Mouse (Mus musculus) cerebellum, adult 11 months (tissue): ENCODE measurements around the gene Rab12.

Experiments
- DNase-seq: peaks from one replicate; pipeline ENCODE4 v3.0.0; 2022

Gene Rab12

GRCm38 (mm10) chr17:66496589-66496988, 22.9 kb downstream of the Rab12 start:
- DNase-seq: no peak

- peak; percentile 57 for DNase-seq
Observed at GRCm38 (mm10) chr17:66490022-66490601, 29.4 kb downstream of the Rab12 start.

- no peak for DNase-seq
Observed at GRCm38 (mm10) chr17:66486576-66486975, 33.0 kb downstream of the Rab12 start.

- DNase-seq: peak; percentile 81
Observed at GRCm38 (mm10) chr17:66485742-66486141, 33.8 kb downstream of the Rab12 start.

- DNase-seq: no peak
Observed at GRCm38 (mm10) chr17:66484965-66485364, 34.6 kb downstream of the Rab12 start.

GRCm38 (mm10) chr17:66483651-66484454, 35.7 kb downstream of the Rab12 start:
- DNase-seq: no peak

- no peak for DNase-seq
Observed at GRCm38 (mm10) chr17:66481295-66481694, 38.2 kb downstream of the Rab12 start.

- no peak for DNase-seq
Observed at GRCm38 (mm10) chr17:66480491-66481278, 38.8 kb downstream of the Rab12 start.

GRCm38 (mm10) chr17:66479813-66480490, 39.6 kb downstream of the Rab12 start:
- no peak for DNase-seq

GRCm38 (mm10) chr17:66479311-66479710, 40.2 kb downstream of the Rab12 start:
- DNase-seq: no peak

GRCm38 (mm10) chr17:66473205-66473604, 46.3 kb downstream of the Rab12 start:
- no peak for DNase-seq

GRCm38 (mm10) chr17:66471775-66472174, 47.8 kb downstream of the Rab12 start:
- no peak for DNase-seq

GRCm38 (mm10) chr17:66471252-66471651, 48.3 kb downstream of the Rab12 start:
- DNase-seq: no peak

- DNase-seq: no peak
Observed at GRCm38 (mm10) chr17:66470020-66470419, 49.5 kb downstream of the Rab12 start.

GRCm38 (mm10) chr17:66457278-66457677, 62.3 kb downstream of the Rab12 start:
- no peak for DNase-seq

- DNase-seq: peak; percentile 90
Observed at GRCm38 (mm10) chr17:66451143-66451542, 68.4 kb downstream of the Rab12 start.

GRCm38 (mm10) chr17:66450526-66451070, 68.9 kb downstream of the Rab12 start:
- no peak for DNase-seq

GRCm38 (mm10) chr17:66449460-66450341, 69.8 kb downstream of the Rab12 start, which contains the start of gene Mtcl1:
Gene Mtcl1, minus strand, starts transcription at chr17:66449750.
- peak; percentile 91 for DNase-seq

- peak; percentile 50 for DNase-seq
Observed at GRCm38 (mm10) chr17:66448421-66449405, 70.8 kb downstream of the Rab12 start.

- DNase-seq: no peak
Observed at GRCm38 (mm10) chr17:66447978-66448377, 71.6 kb downstream of the Rab12 start.

- DNase-seq: peak; percentile 50
Observed at GRCm38 (mm10) chr17:66447007-66447312, 72.6 kb downstream of the Rab12 start.
